Mouse (Mus musculus) bone marrow, adult 2 months (tissue): ENCODE measurements around the gene Xpo4.

ENCODE experiments used
- CTCF ChIP-seq: fragments of 200-500 bp; IDR thresholded peaks from 2 replicates; pipeline ENCODE4 v1.5.1; 2011; ENCODE audit warnings: low read length, control low read depth; ENCODE audit not compliant: control insufficient read depth, insufficient read depth
- POLR2A ChIP-seq: fragments of 200-500 bp; IDR thresholded peaks from 2 replicates; pipeline ENCODE4 v1.6.1; 2011; ENCODE audit warnings: low read depth, mild to moderate bottlenecking, control low read depth, low read length, borderline replicate concordance; ENCODE audit not compliant: control insufficient read depth

- no peak for TF ChIP-seq POLR2A
- no peak for TF ChIP-seq CTCF
Observed at GRCm38 (mm10) chr14:57555471-57556070, 109.7 kb downstream of the Xpo4 start.
